Mouse (Mus musculus): ENCODE data around the gene Hist1h4a. TPM values are rescaled to one million over a fixed set of nuclear protein-coding genes. Genes with fewer than 3 reads are reported as not detected.

Gene Hist1h4a
- polyA plus RNA-seq, 1 experiment from 2014 or later: 0.40 TPM

DNA sequence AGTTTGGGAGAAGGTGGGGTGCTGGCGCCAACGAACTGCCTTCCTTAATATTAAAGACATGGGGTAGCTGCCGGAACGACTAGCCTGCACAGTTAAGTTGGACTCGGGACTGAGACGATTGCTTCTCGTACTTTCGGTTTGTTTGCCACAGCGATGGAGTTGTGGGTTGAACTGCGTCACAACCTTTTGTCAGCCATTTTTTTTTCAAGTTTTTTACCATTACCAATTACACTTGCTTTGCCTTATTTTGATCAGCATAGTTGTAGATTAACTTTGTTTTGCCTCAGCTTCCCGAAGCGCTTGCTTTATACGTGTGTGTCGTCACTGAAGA lies 21.1 kb downstream of the Hist1h4a start:
- H3K27me3 ChIP-seq (ENCODE audit: insufficient read depth, low read length): no peaks in the 10 kb centered on the region
- DNase-seq: no peak
- peak; percentile 12 for TF ChIP-seq EP300 (IDR thresholded peaks at IDR 0.05; ENCODE audit: low read depth)
- no peak for TF ChIP-seq CTCF (IDR thresholded peaks at IDR 0.05; ENCODE audit: low read depth)
- H3K4me1 ChIP-seq (ENCODE audit: insufficient read depth): peaks cover 5% of the 10 kb centered on the region; the same call in 1 of the 2 replicates
- peak overlapping the region; percentile 86 for H3K4me2 ChIP-seq (ENCODE audit: low read depth, low read length)
- under 1% methylated on average over 14 of the region's 14 CpGs for WGBS (ENCODE audit: insufficient replicate concordance)
- no peaks in the 10 kb centered on the region for H3K9me3 ChIP-seq (ENCODE audit: low read length)
- no peak for ATAC-seq
- H3K4me3 ChIP-seq (ENCODE audit: low read depth, low read length): peak overlapping the region; percentile 72
- H3K9ac ChIP-seq (replicated peaks): peak overlapping the region; percentile 99
- peak overlapping the region; percentile 100 for H3K27ac ChIP-seq (ENCODE audit: low read depth)
- H3K36me3 ChIP-seq (replicated peaks; ENCODE audit: insufficient read depth, low read length): no peaks in the 10 kb centered on the region

- TF ChIP-seq EP300 (IDR thresholded peaks at IDR 0.05; ENCODE audit: low read depth) (peak; percentile 48), CTCF (IDR thresholded peaks at IDR 0.05; ENCODE audit: low read depth) (no peak)
- Histone ChIP-seq H3K4me1 (ENCODE audit: insufficient read depth) (peaks cover 5% of the 10 kb centered on the region; the same call in 1 of the 2 replicates), H3K4me3 (ENCODE audit: low read depth, low read length) (peak overlapping the region; percentile 72), H3K9ac (replicated peaks) (peak overlapping the region; percentile 99), H3K27ac (ENCODE audit: low read depth) (peak overlapping the region; percentile 100), H3K36me3 (replicated peaks; ENCODE audit: insufficient read depth, low read length) (no peaks in the 10 kb centered on the region), H3K27me3 (ENCODE audit: insufficient read depth, low read length) (no peaks in the 10 kb centered on the region), H3K4me2 (ENCODE audit: low read depth, low read length) (peak overlapping the region; percentile 86), H3K9me3 (ENCODE audit: low read length) (no peaks in the 10 kb centered on the region)
- ATAC-seq (peak; percentile 59), DNase-seq (peak; percentile 92)
- WGBS (ENCODE audit: insufficient replicate concordance): 0% methylated on average over 39 of the region's 39 CpGs
Observed at GRCm38 (mm10) chr13:23739069-23739921, 21.7 kb downstream of the Hist1h4a start.

GRCm38 (mm10) chr13:23738677-23739068 lies 22.4 kb downstream of the Hist1h4a start, which contains the start of gene Hist1h1c:
TSS of gene Hist1h1c (plus strand) at chr13:23738808.
- 0% methylated on average over 31 of the region's 38 CpGs for WGBS (ENCODE audit: insufficient replicate concordance)
- peak; percentile 81 for ATAC-seq

GRCm38 (mm10) chr13:23738041-23738440 lies 23.0 kb downstream of the Hist1h4a start:
- TF ChIP-seq EP300 (IDR thresholded peaks at IDR 0.05; ENCODE audit: low read depth) (no peak), CTCF (IDR thresholded peaks at IDR 0.05; ENCODE audit: low read depth) (no peak)
- Histone ChIP-seq H3K9ac (replicated peaks) (peak overlapping the region; percentile 99), H3K4me2 (ENCODE audit: low read depth, low read length) (peak overlapping the region; percentile 86), H3K4me3 (ENCODE audit: low read depth, low read length) (peak overlapping the region; percentile 72), H3K36me3 (replicated peaks; ENCODE audit: insufficient read depth, low read length) (no peaks in the 10 kb centered on the region), H3K27me3 (ENCODE audit: insufficient read depth, low read length) (no peaks in the 10 kb centered on the region), H3K4me1 (ENCODE audit: insufficient read depth) (peaks cover 5% of the 10 kb centered on the region; the same call in 1 of the 2 replicates), H3K27ac (ENCODE audit: low read depth) (peak overlapping the region; percentile 100), H3K9me3 (ENCODE audit: low read length) (no peaks in the 10 kb centered on the region)
- ATAC-seq (no peak), DNase-seq (peak; percentile 47)
- WGBS (ENCODE audit: insufficient replicate concordance): 24% methylated on average over 4 of the region's 4 CpGs

More at GRCm38 (mm10) chr13:23738677-23739068, 22.4 kb downstream of the Hist1h4a start, which contains the start of gene Hist1h1c:
- Histone ChIP-seq H3K4me1 (ENCODE audit: insufficient read depth) (peaks cover 5% of the 10 kb centered on the region; the same call in 1 of the 2 replicates), H3K36me3 (replicated peaks; ENCODE audit: insufficient read depth, low read length) (no peaks in the 10 kb centered on the region), H3K4me2 (ENCODE audit: low read depth, low read length) (peak within 1 kb of the TSS; percentile 86), H3K4me3 (ENCODE audit: low read depth, low read length) (peak within 1 kb of the TSS; percentile 72), H3K27me3 (ENCODE audit: insufficient read depth, low read length) (no peaks in the 10 kb centered on the region), H3K9ac (replicated peaks) (peak within 1 kb of the TSS; percentile 99), H3K27ac (ENCODE audit: low read depth) (peak within 1 kb of the TSS; percentile 100), H3K9me3 (ENCODE audit: low read length) (no peaks in the 10 kb centered on the region)
- TF ChIP-seq CTCF (IDR thresholded peaks at IDR 0.05; ENCODE audit: low read depth) (peak; percentile 39; the same call in 1 of the 2 replicates), EP300 (IDR thresholded peaks at IDR 0.05; ENCODE audit: low read depth) (no peak)
- DNase-seq: peak; percentile 96

GRCm38 (mm10) chr13:23737091-23737490 lies 23.9 kb downstream of the Hist1h4a start:
- Histone ChIP-seq H3K9ac (replicated peaks) (no peak overlapping the region), H3K36me3 (replicated peaks; ENCODE audit: insufficient read depth, low read length) (no peaks in the 10 kb centered on the region), H3K27me3 (ENCODE audit: insufficient read depth, low read length) (no peaks in the 10 kb centered on the region), H3K4me3 (ENCODE audit: low read depth, low read length) (no peak overlapping the region), H3K4me1 (ENCODE audit: insufficient read depth) (peaks cover 5% of the 10 kb centered on the region; the same call in 1 of the 2 replicates), H3K27ac (ENCODE audit: low read depth) (no peak overlapping the region), H3K9me3 (ENCODE audit: low read length) (no peaks in the 10 kb centered on the region), H3K4me2 (ENCODE audit: low read depth, low read length) (no peak overlapping the region)
- no peak for ATAC-seq
- TF ChIP-seq EP300 (IDR thresholded peaks at IDR 0.05; ENCODE audit: low read depth) (no peak), CTCF (IDR thresholded peaks at IDR 0.05; ENCODE audit: low read depth) (no peak)
- DNase-seq: no peak
- 80% methylated on average over 5 of the region's 5 CpGs for WGBS (ENCODE audit: insufficient replicate concordance)

- DNase-seq: peak; percentile 16
- Histone ChIP-seq H3K27me3 (ENCODE audit: insufficient read depth, low read length) (no peaks in the 10 kb centered on the region), H3K4me3 (ENCODE audit: low read depth, low read length) (no peak overlapping the region), H3K4me2 (ENCODE audit: low read depth, low read length) (no peak overlapping the region), H3K9me3 (ENCODE audit: low read length) (no peaks in the 10 kb centered on the region), H3K9ac (replicated peaks) (no peak overlapping the region), H3K4me1 (ENCODE audit: insufficient read depth) (peaks cover 15% of the 10 kb centered on the region), H3K27ac (ENCODE audit: low read depth) (no peak overlapping the region), H3K36me3 (replicated peaks; ENCODE audit: insufficient read depth, low read length) (no peaks in the 10 kb centered on the region)
- WGBS (ENCODE audit: insufficient replicate concordance): 22% methylated on average over 8 of the region's 8 CpGs
- TF ChIP-seq CTCF (IDR thresholded peaks at IDR 0.05; ENCODE audit: low read depth) (peak; percentile 94), EP300 (IDR thresholded peaks at IDR 0.05; ENCODE audit: low read depth) (no peak)
- no peak for ATAC-seq
Observed at GRCm38 (mm10) chr13:23732156-23732804, 28.8 kb downstream of the Hist1h4a start.
